Mouse (Mus musculus): ENCODE data around the gene Sars. TPM values are rescaled to one million over a fixed set of nuclear protein-coding genes. Genes with fewer than 3 reads are reported as not detected.

Gene Sars
- polyA plus RNA-seq, 1 experiment = 78.0 TPM

DNA sequence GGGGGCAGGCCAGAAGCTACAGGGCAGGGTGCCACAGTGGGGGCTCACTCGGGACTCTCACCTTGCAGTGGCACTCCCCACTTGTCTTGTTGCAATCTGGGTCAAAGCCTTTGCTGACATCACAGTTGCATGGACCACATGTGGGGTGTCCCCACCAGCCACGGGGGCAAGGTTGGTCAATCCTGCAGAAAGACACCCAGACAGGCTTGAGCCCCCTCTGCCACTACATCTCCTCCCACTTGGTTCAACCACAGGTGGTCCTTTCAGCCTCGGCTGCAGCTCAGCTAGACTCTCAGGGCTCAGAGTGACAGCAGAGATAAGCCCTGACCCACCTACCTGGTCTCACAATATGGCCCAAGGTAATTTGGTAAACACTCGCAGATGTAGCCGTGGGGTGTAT, 44.6 kb downstream of the Sars start:
- TF ChIP-seq CTCF (IDR thresholded peaks at IDR 0.05; ENCODE audit: low read depth, low read length) = no peak
- TF ChIP-seq POLR2A (IDR thresholded peaks at IDR 0.05; ENCODE audit: borderline replicate concordance, low read depth, low read length) = no peak
- H3K4me1 ChIP-seq (ENCODE audit: control insufficient read depth, insufficient read depth, low read length) = no peaks in the 10 kb centered on the region
- no peak overlapping the region for H3K27ac ChIP-seq (ENCODE audit: insufficient read depth, low read depth, low read length)
- H3K4me3 ChIP-seq (ENCODE audit: insufficient read depth, low read length) = no peak overlapping the region

DNA sequence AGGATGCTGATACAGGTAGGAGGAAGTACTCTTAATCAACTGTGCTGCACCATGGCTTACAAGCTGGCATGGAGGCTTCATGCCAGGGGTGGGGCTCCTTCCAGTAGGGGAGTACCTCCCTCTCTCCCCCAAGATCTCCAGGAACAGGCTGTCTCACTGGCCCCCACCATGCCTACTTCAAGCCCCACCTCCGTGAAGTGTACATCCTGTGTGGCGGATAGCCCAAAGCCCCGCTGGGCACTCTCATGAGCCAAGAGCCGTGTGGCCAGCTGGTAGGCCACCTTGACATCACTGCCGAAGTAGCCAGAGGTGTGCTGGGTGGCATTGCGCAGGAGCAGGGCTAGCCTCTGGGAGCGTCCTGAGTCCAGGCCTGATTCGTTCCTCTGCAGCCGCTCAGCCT, 46.7 kb downstream of the Sars start:
- H3K27ac ChIP-seq (ENCODE audit: insufficient read depth, low read depth, low read length) = no peak overlapping the region
- no peak for TF ChIP-seq POLR2A (IDR thresholded peaks at IDR 0.05; ENCODE audit: borderline replicate concordance, low read depth, low read length)
- TF ChIP-seq CTCF (IDR thresholded peaks at IDR 0.05; ENCODE audit: low read depth, low read length) = no peak
- H3K4me3 ChIP-seq (ENCODE audit: insufficient read depth, low read length) = no peak overlapping the region
- H3K4me1 ChIP-seq (ENCODE audit: control insufficient read depth, insufficient read depth, low read length) = no peaks in the 10 kb centered on the region

DNA sequence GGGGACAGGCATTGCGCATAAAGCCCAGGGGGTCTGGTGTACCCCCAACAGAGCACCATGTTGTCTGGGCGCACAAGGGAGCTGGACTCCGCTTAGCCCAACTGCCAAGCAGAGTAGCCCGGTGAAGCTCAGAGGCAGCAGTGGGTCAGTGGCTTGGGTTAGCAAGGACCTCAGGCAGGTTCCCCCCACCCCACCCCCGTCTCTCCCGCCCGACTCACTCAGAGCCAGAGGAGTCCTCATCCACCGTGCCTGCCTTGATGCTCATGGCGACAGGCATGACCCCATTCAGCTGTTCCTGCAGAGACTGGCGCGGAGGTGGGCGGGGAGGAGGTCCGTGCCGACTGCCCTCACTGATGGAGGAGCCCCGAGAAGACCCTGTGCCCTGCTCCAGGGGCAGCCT, 52.2 kb downstream of the Sars start:
- Histone ChIP-seq H3K4me1 (ENCODE audit: control insufficient read depth, insufficient read depth, low read length) (no peaks in the 10 kb centered on the region), H3K27ac (ENCODE audit: insufficient read depth, low read depth, low read length) (no peak overlapping the region), H3K4me3 (ENCODE audit: insufficient read depth, low read length) (no peak overlapping the region)
- no peak for TF ChIP-seq POLR2A (IDR thresholded peaks at IDR 0.05; ENCODE audit: borderline replicate concordance, low read depth, low read length)
- no peak for TF ChIP-seq CTCF (IDR thresholded peaks at IDR 0.05; ENCODE audit: low read depth, low read length)

DNA sequence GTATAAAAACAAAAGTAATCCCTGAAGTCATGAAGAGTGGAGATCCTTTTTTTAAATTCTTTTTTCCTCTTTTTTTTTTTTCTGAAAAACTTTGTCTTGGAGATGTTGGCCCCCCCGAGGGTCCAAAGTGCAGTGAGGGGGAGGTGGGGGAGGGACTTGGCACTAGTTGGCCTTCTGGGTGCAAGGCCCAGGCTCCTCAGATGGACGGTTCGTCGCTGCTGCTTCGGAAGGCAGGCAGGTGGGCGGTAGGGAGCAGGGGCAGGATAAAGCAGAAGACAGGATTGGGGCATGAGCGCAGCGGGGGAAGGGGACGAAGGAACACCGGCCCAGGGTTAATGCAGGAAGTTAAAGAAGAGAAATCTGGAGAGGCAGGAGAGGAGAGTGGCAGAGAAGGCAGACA, 52.7 kb downstream of the Sars start:
- no peak overlapping the region for H3K4me3 ChIP-seq (ENCODE audit: insufficient read depth, low read length)
- TF ChIP-seq POLR2A (IDR thresholded peaks at IDR 0.05; ENCODE audit: borderline replicate concordance, low read depth, low read length) (no peak), CTCF (IDR thresholded peaks at IDR 0.05; ENCODE audit: low read depth, low read length) (no peak)
- H3K27ac ChIP-seq (ENCODE audit: insufficient read depth, low read depth, low read length) = no peak overlapping the region
- no peaks in the 10 kb centered on the region for H3K4me1 ChIP-seq (ENCODE audit: control insufficient read depth, insufficient read depth, low read length)

DNA sequence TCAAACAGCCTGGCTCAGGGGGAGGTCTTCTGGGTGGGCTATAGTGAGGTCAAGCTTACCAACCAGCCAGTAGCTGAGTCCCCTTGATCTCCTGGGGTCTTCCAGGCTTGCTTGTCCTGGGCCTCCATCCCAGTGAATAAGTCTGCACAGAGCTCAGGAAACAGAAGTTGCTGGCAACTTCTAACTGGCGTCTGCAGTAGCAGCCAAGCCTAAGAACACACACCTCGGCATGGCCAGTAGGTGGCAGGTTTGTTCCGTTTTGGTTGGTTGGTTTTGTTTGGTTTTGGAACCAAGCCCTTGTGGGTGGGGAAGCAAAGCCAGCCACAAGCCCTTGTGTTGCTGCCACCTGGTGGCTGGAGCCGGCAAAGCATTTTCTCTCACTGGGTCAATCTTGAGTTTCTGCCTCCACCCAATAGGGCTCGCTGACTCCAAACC, 55.9 kb downstream of the Sars start:
- TF ChIP-seq POLR2A (IDR thresholded peaks at IDR 0.05; ENCODE audit: borderline replicate concordance, low read depth, low read length) (no peak), CTCF (IDR thresholded peaks at IDR 0.05; ENCODE audit: low read depth, low read length) (peak; percentile 93)
- H3K27ac ChIP-seq (ENCODE audit: insufficient read depth, low read depth, low read length) = no peak overlapping the region
- H3K4me3 ChIP-seq (ENCODE audit: insufficient read depth, low read length) = no peak overlapping the region
- H3K4me1 ChIP-seq (ENCODE audit: control insufficient read depth, insufficient read depth, low read length) = peaks cover 11% of the 10 kb centered on the region

DNA sequence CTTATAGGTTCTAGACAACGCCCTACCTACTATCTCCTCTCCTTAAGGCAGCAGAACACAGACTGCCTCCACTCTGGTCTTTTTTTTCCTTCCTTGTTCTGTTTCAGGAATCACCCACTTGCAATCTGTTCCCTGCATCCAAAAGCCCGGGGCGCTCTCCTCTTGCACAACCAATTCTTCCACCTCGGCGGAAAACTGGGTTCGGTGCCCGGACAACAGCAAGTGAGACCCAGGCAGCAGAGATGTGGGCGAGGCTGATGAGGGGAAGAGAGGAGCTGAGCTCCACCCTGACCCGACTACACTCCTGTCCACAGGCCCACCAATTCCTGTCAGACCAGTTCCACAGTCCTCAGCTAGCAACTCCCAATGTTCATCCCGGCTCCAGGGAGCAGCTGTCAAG, 58.8 kb downstream of the Sars start:
- TF ChIP-seq POLR2A (IDR thresholded peaks at IDR 0.05; ENCODE audit: borderline replicate concordance, low read depth, low read length) = no peak
- no peak for TF ChIP-seq CTCF (IDR thresholded peaks at IDR 0.05; ENCODE audit: low read depth, low read length)
- H3K4me1 ChIP-seq (ENCODE audit: control insufficient read depth, insufficient read depth, low read length) = peaks cover 22% of the 10 kb centered on the region
- no peak overlapping the region for H3K4me3 ChIP-seq (ENCODE audit: insufficient read depth, low read length)
- no peak overlapping the region for H3K27ac ChIP-seq (ENCODE audit: insufficient read depth, low read depth, low read length)

DNA sequence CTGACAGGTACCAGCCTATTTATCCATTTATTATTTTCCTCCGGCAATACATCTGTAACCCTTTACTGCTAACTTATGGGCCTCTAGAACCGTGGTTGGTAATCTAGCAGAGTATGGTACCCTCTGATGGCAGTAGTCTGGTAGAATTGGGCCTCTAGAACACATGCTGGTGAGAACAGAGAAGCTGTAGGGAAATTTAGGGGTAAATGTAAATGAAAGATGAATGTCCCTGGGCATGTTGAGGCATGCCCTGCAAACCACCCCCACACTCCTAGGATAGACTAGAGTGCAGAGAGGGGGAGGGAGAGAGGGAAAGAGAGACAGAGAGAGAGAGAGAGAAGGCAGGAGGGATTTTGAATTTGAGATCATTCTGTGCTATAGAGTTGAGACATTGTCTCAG, 60.6 kb downstream of the Sars start:
- no peak overlapping the region for H3K27ac ChIP-seq (ENCODE audit: insufficient read depth, low read depth, low read length)
- peaks cover 22% of the 10 kb centered on the region for H3K4me1 ChIP-seq (ENCODE audit: control insufficient read depth, insufficient read depth, low read length)
- peak overlapping the region; percentile 94 for H3K4me3 ChIP-seq (ENCODE audit: insufficient read depth, low read length)
- TF ChIP-seq POLR2A (IDR thresholded peaks at IDR 0.05; ENCODE audit: borderline replicate concordance, low read depth, low read length) = no peak
- TF ChIP-seq CTCF (IDR thresholded peaks at IDR 0.05; ENCODE audit: low read depth, low read length) = no peak

DNA sequence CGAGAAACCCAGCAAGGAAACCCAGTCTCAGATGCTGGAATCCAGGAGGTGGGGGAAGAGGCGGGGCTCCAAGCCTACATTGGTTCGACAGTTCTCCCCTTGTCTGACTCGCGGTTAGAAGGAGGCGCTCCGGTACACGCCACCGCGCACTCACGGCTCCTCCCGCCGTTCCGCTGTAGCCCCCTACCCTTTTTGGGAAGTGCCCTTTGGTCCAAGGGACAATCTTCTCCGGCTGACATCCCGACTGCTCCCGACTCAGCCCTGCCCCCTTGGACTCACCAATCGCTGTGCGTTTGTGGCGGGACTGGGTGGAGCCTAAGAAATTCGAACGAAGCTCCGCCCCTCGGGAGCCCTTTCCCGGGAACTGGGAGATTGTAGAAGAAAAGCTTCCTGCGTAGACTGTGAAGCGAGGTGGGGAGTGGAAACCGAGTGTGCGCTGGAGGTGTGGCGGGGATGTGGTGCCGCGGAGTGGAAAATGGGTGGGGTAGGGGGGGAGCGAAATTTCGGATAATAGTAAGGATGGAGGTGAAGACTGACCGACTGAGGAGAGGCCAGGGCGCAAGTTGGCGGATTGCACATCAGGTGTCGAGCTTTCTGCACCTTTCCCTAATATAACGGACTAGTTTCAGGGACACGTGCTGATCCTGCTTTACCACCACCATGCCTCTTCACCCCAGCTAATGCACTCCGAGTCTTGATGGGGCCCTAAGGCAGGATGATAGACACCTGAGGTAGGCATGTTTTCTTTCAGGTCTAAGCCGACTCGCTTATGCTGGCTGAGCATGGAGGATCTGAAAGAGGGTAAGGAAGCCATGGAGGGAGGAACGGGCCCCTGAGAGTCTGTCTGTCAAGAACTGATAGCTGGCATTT, 61.3 kb downstream of the Sars start, which contains the start of gene Psrc1:
Gene Psrc1 (plus strand): TSS at position 355 of the 870 bp plus-strand sequence.
- peak within 1 kb of the TSS; percentile 68 for H3K27ac ChIP-seq (ENCODE audit: insufficient read depth, low read depth, low read length)
- TF ChIP-seq POLR2A (IDR thresholded peaks at IDR 0.05; ENCODE audit: borderline replicate concordance, low read depth, low read length) (no peak), CTCF (IDR thresholded peaks at IDR 0.05; ENCODE audit: low read depth, low read length) (no peak)
- H3K4me1 ChIP-seq (ENCODE audit: control insufficient read depth, insufficient read depth, low read length) = peaks cover 22% of the 10 kb centered on the region
- peak within 1 kb of the TSS; percentile 94 for H3K4me3 ChIP-seq (ENCODE audit: insufficient read depth, low read length)

DNA sequence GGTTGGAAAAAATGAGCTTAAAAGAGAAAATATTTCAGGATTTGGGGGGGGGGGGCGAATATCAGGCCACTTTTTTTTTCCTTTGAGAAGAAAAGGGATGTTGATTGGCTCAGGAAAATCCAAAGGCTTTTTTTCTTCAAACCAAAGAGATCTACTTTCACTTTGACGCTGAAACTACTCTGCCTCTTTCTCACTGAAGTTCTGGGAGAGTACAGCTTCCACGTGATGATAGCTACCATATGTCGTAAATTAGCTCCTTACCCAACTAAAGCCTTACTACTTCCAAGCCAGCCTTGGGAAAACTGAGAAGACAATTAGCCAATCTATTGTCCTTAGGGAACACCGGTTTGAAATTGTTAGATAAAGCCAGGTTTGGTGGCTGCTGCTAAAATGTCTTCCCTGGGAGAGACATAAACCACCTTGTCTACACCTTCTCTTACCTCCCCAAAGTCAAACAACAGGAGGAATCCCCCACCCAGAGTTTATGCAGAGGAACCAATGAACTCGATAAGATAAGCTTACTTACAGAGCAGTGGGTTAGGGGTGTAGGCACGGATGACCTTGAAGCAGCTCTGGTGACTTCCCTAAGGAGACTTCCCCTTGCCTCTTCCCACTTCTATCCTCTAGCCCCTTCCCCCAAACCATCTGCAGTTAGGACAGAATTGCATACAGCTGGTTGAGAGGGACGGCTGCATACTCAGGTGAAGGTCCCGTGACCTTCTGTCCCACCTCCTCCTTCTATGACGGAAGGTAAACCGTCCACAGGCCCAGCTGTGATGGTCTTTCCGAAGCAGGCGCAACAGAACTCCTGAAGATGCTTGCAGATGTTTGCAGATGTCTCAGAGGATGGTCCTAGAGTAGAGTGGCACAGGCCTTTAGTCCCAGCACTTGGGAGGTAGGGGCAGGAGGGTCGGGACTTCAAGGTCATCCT, 62.8 kb downstream of the Sars start:
- peak overlapping the region; percentile 68 for H3K27ac ChIP-seq (ENCODE audit: insufficient read depth, low read depth, low read length)
- H3K4me1 ChIP-seq (ENCODE audit: control insufficient read depth, insufficient read depth, low read length) = peaks cover 22% of the 10 kb centered on the region
- H3K4me3 ChIP-seq (ENCODE audit: insufficient read depth, low read length) = peak overlapping the region; percentile 49
- TF ChIP-seq POLR2A (IDR thresholded peaks at IDR 0.05; ENCODE audit: borderline replicate concordance, low read depth, low read length) (no peak), CTCF (IDR thresholded peaks at IDR 0.05; ENCODE audit: low read depth, low read length) (no peak)

All from bone marrow macrophage, adult 2 months (primary cell).